Mouse (Mus musculus): ENCODE results near the gene Gm45062. TPM values are rescaled to one million over a fixed set of nuclear protein-coding genes. Genes with fewer than 3 reads are reported as not detected.

The Gm45062 gene
- total and polyA plus RNA-seq, 3 experiments = 2.2 to 3.6 TPM; not detected in 1

DNA sequence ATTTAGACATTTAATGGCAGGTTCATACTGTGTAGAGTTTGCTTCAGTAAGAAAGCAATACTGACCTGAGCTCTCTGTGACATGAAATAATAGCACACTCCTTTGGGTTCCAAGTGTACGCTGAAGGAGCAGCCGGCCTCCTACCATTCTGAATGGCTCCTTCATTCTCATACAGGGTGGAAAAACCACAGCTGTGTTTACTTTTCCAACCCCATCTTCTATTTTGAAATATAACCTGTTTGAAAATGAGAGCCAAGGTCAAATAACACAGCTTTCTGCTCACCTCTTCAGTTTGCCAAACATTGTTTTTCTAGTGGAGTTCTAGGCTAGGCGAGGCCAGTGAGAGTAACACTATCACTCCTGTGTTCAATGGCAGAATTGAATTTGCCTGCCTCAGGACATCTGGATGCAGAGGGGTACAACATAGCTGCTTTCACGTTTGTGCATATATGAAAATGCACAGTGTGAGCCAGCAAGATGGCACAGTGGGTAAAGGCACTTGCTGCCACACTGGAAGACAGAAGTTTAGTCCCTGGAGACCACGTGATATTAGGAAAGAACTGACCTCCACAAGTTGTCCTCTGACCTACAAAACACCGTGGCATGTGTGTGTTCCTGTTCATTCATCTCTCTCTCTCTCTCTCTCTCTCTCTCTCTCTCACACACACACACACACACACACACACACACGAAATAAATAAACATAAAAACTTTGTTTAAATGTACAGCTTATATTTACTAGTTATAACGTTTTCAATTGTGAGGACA, 157.7 kb downstream of the Gm45062 start:
- Histone ChIP-seq H3K9ac (ENCODE audit: control insufficient read depth, low read depth, low read length, poor library complexity, severe bottlenecking) (no peak overlapping the region), H3K4me3 (ENCODE audit: control insufficient read depth in 1 of 2, insufficient read depth in 1 of 2, low read depth in 2 of 2, low read length in 2 of 2) (no peak overlapping the region), H3K9me3 (replicated peaks; ENCODE audit: insufficient read depth, low read length) (no peaks in the 10 kb centered on the region), H3K36me3 (ENCODE audit: control insufficient read depth in 1 of 2, insufficient read depth in 2 of 2, low read length in 2 of 2) (peaks cover 0 to 8% of the 10 kb centered on the region in 2 experiments; a peak in 2 of 4 replicates), H3K79me2 (ENCODE audit: control insufficient read depth, insufficient read depth, low read length, poor library complexity) (no peaks in the 10 kb centered on the region), H3K27me3 (ENCODE audit: control insufficient read depth in 1 of 2, insufficient read depth in 2 of 2, low read length in 2 of 2) (no peaks in the 10 kb centered on the region), H3K27ac (ENCODE audit: control insufficient read depth, low read depth, low read length) (no peak overlapping the region), H3K4me1 (ENCODE audit: control insufficient read depth in 1 of 2, insufficient read depth in 2 of 2, low read length in 2 of 2) (peaks cover 4 to 8% of the 10 kb centered on the region in 2 experiments)
- no peak for DNase-seq (ENCODE audit: low read depth, low spot score)
- TF ChIP-seq POLR2A (IDR thresholded peaks at IDR 0.05; ENCODE audit: control insufficient read depth in 1 of 2, insufficient read depth in 1 of 2, low read depth in 1 of 2, low read length in 2 of 2, poor library complexity in 1 of 2) (no peak), RCOR1 (IDR thresholded peaks at IDR 0.05; ENCODE audit: low read depth, low read length) (no peak), TAL1 (IDR thresholded peaks at IDR 0.05; ENCODE audit: low read length) (no peak), ZMIZ1 (IDR thresholded peaks at IDR 0.05; ENCODE audit: low read depth, low read length) (no peak)

DNA sequence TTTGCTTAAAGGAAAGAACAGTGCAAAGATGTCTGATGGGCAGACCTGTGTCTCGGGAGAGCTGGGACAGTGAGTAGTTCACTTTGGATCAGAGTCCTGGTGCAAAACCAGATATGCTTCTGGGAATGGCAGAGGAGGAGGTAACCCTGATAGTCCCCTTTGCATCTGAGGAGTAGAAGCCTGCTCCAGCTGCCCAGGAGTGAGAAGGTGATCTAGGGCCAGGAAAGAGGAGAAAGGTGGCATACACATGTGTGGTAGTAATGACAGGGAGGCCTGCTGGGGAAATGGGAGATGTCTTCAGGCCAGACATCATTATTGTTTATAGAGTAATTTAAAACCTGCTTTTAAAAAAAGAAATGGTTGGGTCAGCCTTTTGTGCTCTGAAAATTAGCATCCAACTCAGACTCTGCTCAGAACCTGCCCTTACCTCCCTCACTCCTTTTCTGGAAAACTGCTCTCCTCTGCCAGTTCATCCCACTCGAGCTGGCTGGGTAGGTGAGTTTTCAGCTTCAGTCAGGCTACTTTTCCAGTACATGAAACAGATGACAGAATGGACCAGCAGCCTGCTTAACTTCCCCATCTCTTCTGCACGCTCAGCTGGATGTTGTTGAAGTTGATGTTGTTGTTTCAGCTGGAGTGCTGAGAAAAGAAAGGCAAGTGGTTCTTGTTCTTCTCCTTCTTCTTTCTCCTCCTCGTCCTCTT, 160.4 kb downstream of the Gm45062 start:
- no peak overlapping the region for H3K27ac ChIP-seq (ENCODE audit: control insufficient read depth, low read depth, low read length)
- H3K9ac ChIP-seq (ENCODE audit: control insufficient read depth, low read depth, low read length, poor library complexity, severe bottlenecking) = no peak overlapping the region
- DNase-seq (ENCODE audit: low read depth, low spot score) = no peak
- no peaks in the 10 kb centered on the region for H3K27me3 ChIP-seq (ENCODE audit: control insufficient read depth in 1 of 2, insufficient read depth in 2 of 2, low read length in 2 of 2)
- peaks cover 0 to 27% of the 10 kb centered on the region in 2 experiments; a peak in 2 of 4 replicates for H3K36me3 ChIP-seq (ENCODE audit: control insufficient read depth in 1 of 2, insufficient read depth in 2 of 2, low read length in 2 of 2)
- H3K4me3 ChIP-seq (ENCODE audit: control insufficient read depth in 1 of 2, insufficient read depth in 1 of 2, low read depth in 2 of 2, low read length in 2 of 2) = no peak overlapping the region
- H3K9me3 ChIP-seq (replicated peaks; ENCODE audit: insufficient read depth, low read length) = no peaks in the 10 kb centered on the region
- H3K4me1 ChIP-seq (ENCODE audit: control insufficient read depth in 1 of 2, insufficient read depth in 2 of 2, low read length in 2 of 2) = peaks cover 23 to 24% of the 10 kb centered on the region in 2 experiments
- TF ChIP-seq NELFE (IDR thresholded peaks at IDR 0.05; ENCODE audit: low read depth, low read length) (no peak), EP300 (IDR thresholded peaks at IDR 0.05; ENCODE audit: low read depth in 1 of 2, low read length in 2 of 2) (no peak), ZC3H11A (IDR thresholded peaks at IDR 0.05; ENCODE audit: low read depth, low read length) (no peak), E2F4 (IDR thresholded peaks at IDR 0.05; ENCODE audit: borderline replicate concordance, low read depth, low read length) (no peak), NRF1 (IDR thresholded peaks at IDR 0.05; ENCODE audit: insufficient read depth, low read depth, low read length, poor library complexity, severe bottlenecking) (no peak), ETS1 (IDR thresholded peaks at IDR 0.05; ENCODE audit: low read depth, low read length) (no peak), MAX (IDR thresholded peaks at IDR 0.05; ENCODE audit: low read length) (no peak), POLR2A (IDR thresholded peaks at IDR 0.05; ENCODE audit: control insufficient read depth in 1 of 2, insufficient read depth in 1 of 2, low read depth in 1 of 2, low read length in 2 of 2, poor library complexity in 1 of 2) (no peak), POLR2AphosphoS5 (IDR thresholded peaks at IDR 0.05; ENCODE audit: borderline replicate concordance, low read depth, low read length) (no peak), CHD1 (IDR thresholded peaks at IDR 0.05; ENCODE audit: low read depth, low read length) (no peak), JUND (IDR thresholded peaks at IDR 0.05; ENCODE audit: low read depth, low read length) (no peak), BHLHE40 (IDR thresholded peaks at IDR 0.05; ENCODE audit: borderline replicate concordance, low read depth, low read length) (no peak), MEF2A (IDR thresholded peaks at IDR 0.05; ENCODE audit: extremely low read depth, insufficient replicate concordance, low read depth, low read length, poor library complexity, severe bottlenecking) (no peak), TAL1 (IDR thresholded peaks at IDR 0.05; ENCODE audit: low read length) (no peak), CTCF (IDR thresholded peaks at IDR 0.05 in 2 of 3, conservative IDR thresholded peaks at IDR 0.05 in 1 of 3; ENCODE audit: control insufficient read depth in 1 of 3, insufficient read depth in 1 of 3, low read depth in 2 of 3, low read length in 3 of 3, poor library complexity in 1 of 3, severe bottlenecking in 1 of 3) (no peak), HCFC1 (IDR thresholded peaks at IDR 0.05; ENCODE audit: low read depth, low read length) (no peak), TBP (IDR thresholded peaks at IDR 0.05; ENCODE audit: low read depth, low read length) (no peak), MYB (IDR thresholded peaks at IDR 0.05; ENCODE audit: low read depth, low read length) (no peak)
- H3K79me2 ChIP-seq (ENCODE audit: control insufficient read depth, insufficient read depth, low read length, poor library complexity) = no peaks in the 10 kb centered on the region
